Mouse (Mus musculus) cerebellum, adult 18-20 months (tissue): ENCODE results near the gene Ero1l.

ENCODE experiments used
- DNase-seq, 2 experiments: peaks; one replicate each; pipeline ENCODE4 v3.0.0; 2021

The Ero1l gene

GRCm38 (mm10) chr14:45318426-45319236 lies at the start of gene Ero1l:
Ero1l (minus strand) TSS chr14:45318771.
- DNase-seq = peak; percentile 85 to 93

- DNase-seq = no peak
Observed at GRCm38 (mm10) chr14:45365196-45365587, 46.6 kb upstream of the Ero1l start.

- DNase-seq = peak; percentile 69 to 81
Observed at GRCm38 (mm10) chr14:45364211-45365195, 45.9 kb upstream of the Ero1l start.

- peak; percentile 95 to 98 for DNase-seq
Observed at GRCm38 (mm10) chr14:45350931-45351859, 32.6 kb upstream of the Ero1l start, which contains the start of gene Styx. Styx (plus strand) TSS chr14:45351093.

GRCm38 (mm10) chr14:45329589-45330181 lies 11.1 kb upstream of the Ero1l start, which contains the start of gene Psmc6:
Psmc6 (plus strand) TSS chr14:45329788.
- peak; percentile 91 to 96 for DNase-seq

GRCm38 (mm10) chr14:45329018-45329588 lies 10.5 kb upstream of the Ero1l start:
- no peak for DNase-seq

- no peak for DNase-seq
Observed at GRCm38 (mm10) chr14:45328072-45328713, 9.6 kb upstream of the Ero1l start.

GRCm38 (mm10) chr14:45325471-45325870 lies 6.9 kb upstream of the Ero1l start:
- DNase-seq = no peak

GRCm38 (mm10) chr14:45323320-45323719 lies 4.7 kb upstream of the Ero1l start:
- DNase-seq = no peak

- DNase-seq = no peak
Observed at GRCm38 (mm10) chr14:45322450-45322849, 3.9 kb upstream of the Ero1l start.

- DNase-seq = no peak
Observed at GRCm38 (mm10) chr14:45321622-45322021, 3.1 kb upstream of the Ero1l start.

GRCm38 (mm10) chr14:45321067-45321466 lies 2.5 kb upstream of the Ero1l start:
- no peak for DNase-seq

- no peak for DNase-seq
Observed at GRCm38 (mm10) chr14:45320111-45320510, 1.5 kb upstream of the Ero1l start.

- no peak for DNase-seq
Observed at GRCm38 (mm10) chr14:45319237-45319610, 653 bp upstream of the Ero1l start.

GRCm38 (mm10) chr14:45317921-45318411 lies 605 bp downstream of the Ero1l start:
- DNase-seq = peak in 1 of 2 experiments; percentile 50

GRCm38 (mm10) chr14:45316927-45317326 lies 1.6 kb downstream of the Ero1l start:
- no peak for DNase-seq

GRCm38 (mm10) chr14:45310101-45310500 lies 8.5 kb downstream of the Ero1l start:
- no peak for DNase-seq

- DNase-seq = peak; percentile 53 to 55
Observed at GRCm38 (mm10) chr14:45309646-45310045, 8.9 kb downstream of the Ero1l start.

- DNase-seq = no peak
Observed at GRCm38 (mm10) chr14:45307630-45308328, 10.8 kb downstream of the Ero1l start.

- DNase-seq = no peak
Observed at GRCm38 (mm10) chr14:45305852-45306251, 12.7 kb downstream of the Ero1l start.
